Mouse (Mus musculus) liver, embryonic 16.5 days (tissue): ENCODE measurements around the gene N4bp1. TPM values are rescaled to one million over a fixed set of nuclear protein-coding genes. Genes with fewer than 3 reads are reported as not detected.
A peak's percentile ranks its signal among the peaks of the same experiment; 100 is the strongest.

ENCODE experiments used
- ATAC-seq: fragments of 200-750 bp; cut with Nextera tagmentation; 2 replicates; pipeline ENCODE4 v1.8.0; 2017; ENCODE audit warnings: low read depth, mild to moderate bottlenecking, moderate number of reproducible peaks, moderate library complexity
- H3K27ac ChIP-seq: fragments of 300-500 bp; sonication (generic); 2 replicates; pipeline ENCODE4 v1.5.1; 2014; ENCODE audit warnings: mild to moderate bottlenecking, low read length
- H3K27me3 ChIP-seq: fragments of 300-500 bp; sonication (generic); 2 replicates; pipeline ENCODE4 v1.6.1; 2014; ENCODE audit warnings: low read depth, low read length, mixed read lengths; ENCODE audit not compliant: control insufficient read depth, insufficient read depth
- H3K36me3 ChIP-seq: fragments of 300-500 bp; sonication (generic); 2 replicates; pipeline ENCODE4 v1.6.1; 2014; ENCODE audit warnings: mild to moderate bottlenecking; ENCODE audit not compliant: control insufficient read depth, insufficient read depth
- H3K4me1 ChIP-seq: fragments of 300-500 bp; sonication (generic); 2 replicates; pipeline ENCODE4 v1.6.1; 2014; ENCODE audit warnings: low read depth, low read length, mixed read lengths; ENCODE audit not compliant: control insufficient read depth
- H3K4me2 ChIP-seq: fragments of 300-500 bp; sonication (generic); 2 replicates; pipeline ENCODE4 v1.6.1; 2014; ENCODE audit warnings: low read depth, low read length, mixed read lengths
- H3K4me3 ChIP-seq: fragments of 300-500 bp; sonication (generic); 2 replicates; pipeline ENCODE4 v1.5.1; 2014; ENCODE audit warnings: low read depth, mild to moderate bottlenecking, low read length
- H3K9ac ChIP-seq: fragments of 300-500 bp; sonication (generic); 2 replicates; pipeline ENCODE4 v1.6.1; 2014; ENCODE audit warnings: low read depth, low read length
- H3K9me3 ChIP-seq: fragments of 300-500 bp; sonication (generic); replicated peaks from 2 replicates; pipeline ENCODE4 v1.6.1; 2016; ENCODE audit warnings: low read length; ENCODE audit not compliant: control insufficient read depth
- WGBS: fragments of 180-500 bp; shearing (Covaris S2); extraction: QIAGEN DNeasy Blood & Tissue Kit; methylation state at CpG from one replicate; pipeline ENCODE4 v1.1.7; 2014; ENCODE audit not compliant: insufficient replicate concordance; 5-methylcytosine and 5-hydroxymethylcytosine counted together
- polyA plus RNA-seq: library from polyadenylated mRNA; unstranded; fragments of >200 nt; fragmentation: Nextera tagmentation; extraction: Ambion mirVana; gene quantifications from 2 replicates; pipeline ENCODE4 v1.2.1, GENCODE M21; 2015

N4bp1 gene
- polyA plus RNA-seq, 1 experiment from 2014 or later = 2.2 TPM

- Histone ChIP-seq H3K27ac (no peak overlapping the region), H3K9me3 (no peaks in the 10 kb centered on the region), H3K9ac (no peak overlapping the region), H3K4me3 (no peak overlapping the region), H3K36me3 (no peaks in the 10 kb centered on the region), H3K4me2 (no peak overlapping the region), H3K4me1 (peaks cover 13% of the 10 kb centered on the region; the same call in 1 of the 2 replicates), H3K27me3 (no peaks in the 10 kb centered on the region)
- WGBS = 48% methylated on average over 2 of the region's 2 CpGs
- no peak for ATAC-seq
These were observed 56.1 kb downstream of the N4bp1 start for GRCm38 (mm10) chr8:86828925-86829324.

- WGBS = 69% methylated on average over 5 of the region's 5 CpGs
- ATAC-seq = peak; percentile 64
- H3K4me3 ChIP-seq = no peak overlapping the region
- H3K4me1 ChIP-seq = peaks cover 13% of the 10 kb centered on the region; the same call in 1 of the 2 replicates
- no peak overlapping the region for H3K27ac ChIP-seq
- no peaks in the 10 kb centered on the region for H3K36me3 ChIP-seq
- no peak overlapping the region for H3K9ac ChIP-seq
- H3K27me3 ChIP-seq = no peaks in the 10 kb centered on the region
- H3K9me3 ChIP-seq = no peaks in the 10 kb centered on the region
- H3K4me2 ChIP-seq = no peak overlapping the region
These were observed 57.9 kb downstream of the N4bp1 start for GRCm38 (mm10) chr8:86827199-86827598.

GRCm38 (mm10) chr8:86826538-86826937 lies 58.5 kb downstream of the N4bp1 start:
- no peaks in the 10 kb centered on the region for H3K9me3 ChIP-seq
- no peaks in the 10 kb centered on the region for H3K36me3 ChIP-seq
- no peak overlapping the region for H3K4me2 ChIP-seq
- no peak overlapping the region for H3K9ac ChIP-seq
- peak; percentile 59 for ATAC-seq
- peaks cover 13% of the 10 kb centered on the region; the same call in 1 of the 2 replicates for H3K4me1 ChIP-seq
- H3K27ac ChIP-seq = no peak overlapping the region
- no peak overlapping the region for H3K4me3 ChIP-seq
- H3K27me3 ChIP-seq = no peaks in the 10 kb centered on the region

- Histone ChIP-seq H3K4me3 (no peak overlapping the region), H3K36me3 (no peaks in the 10 kb centered on the region), H3K9ac (no peak overlapping the region; the same call in 1 of the 2 replicates), H3K4me2 (no peak overlapping the region), H3K27ac (peak overlapping the region; percentile 45), H3K27me3 (no peaks in the 10 kb centered on the region), H3K4me1 (peaks cover 16% of the 10 kb centered on the region), H3K9me3 (no peaks in the 10 kb centered on the region)
- ATAC-seq = peak; percentile 78
- 57% methylated on average over 9 of the region's 9 CpGs for whole genome bisulfite sequencing
These were observed 59.2 kb downstream of the N4bp1 start for GRCm38 (mm10) chr8:86825674-86826448.

GRCm38 (mm10) chr8:86824735-86825134 lies 60.3 kb downstream of the N4bp1 start:
- Histone ChIP-seq H3K4me2 (no peak overlapping the region), H3K36me3 (no peaks in the 10 kb centered on the region), H3K27ac (no peak overlapping the region), H3K9ac (no peak overlapping the region), H3K27me3 (no peaks in the 10 kb centered on the region), H3K9me3 (no peaks in the 10 kb centered on the region), H3K4me1 (peaks cover 19% of the 10 kb centered on the region), H3K4me3 (no peak overlapping the region)
- no peak for ATAC-seq
- whole genome bisulfite sequencing = 67% methylated on average over 4 of the region's 4 CpGs

GRCm38 (mm10) chr8:86820756-86821201 lies 64.3 kb downstream of the N4bp1 start:
- Histone ChIP-seq H3K4me2 (no peak overlapping the region), H3K4me1 (peaks cover 8% of the 10 kb centered on the region), H3K27ac (no peak overlapping the region), H3K36me3 (no peaks in the 10 kb centered on the region), H3K4me3 (no peak overlapping the region), H3K9me3 (no peaks in the 10 kb centered on the region), H3K27me3 (no peaks in the 10 kb centered on the region), H3K9ac (no peak overlapping the region)
- WGBS = 6% methylated on average over 3 of the region's 3 CpGs
- ATAC-seq = peak; percentile 54; the same call in 1 of the 2 replicates

GRCm38 (mm10) chr8:86820186-86820755 lies 64.8 kb downstream of the N4bp1 start:
- no peak overlapping the region for H3K4me3 ChIP-seq
- H3K4me2 ChIP-seq = no peak overlapping the region
- WGBS = 43% methylated on average over 2 of the region's 2 CpGs
- peaks cover 6% of the 10 kb centered on the region for H3K4me1 ChIP-seq
- H3K9ac ChIP-seq = no peak overlapping the region
- H3K9me3 ChIP-seq = no peaks in the 10 kb centered on the region
- no peaks in the 10 kb centered on the region for H3K27me3 ChIP-seq
- H3K36me3 ChIP-seq = no peaks in the 10 kb centered on the region
- H3K27ac ChIP-seq = no peak overlapping the region
- ATAC-seq = no peak

GRCm38 (mm10) chr8:86819426-86819825 lies 65.6 kb downstream of the N4bp1 start:
- H3K27me3 ChIP-seq = no peaks in the 10 kb centered on the region
- H3K4me1 ChIP-seq = peaks cover 6% of the 10 kb centered on the region
- no peaks in the 10 kb centered on the region for H3K36me3 ChIP-seq
- H3K9ac ChIP-seq = no peak overlapping the region
- H3K27ac ChIP-seq = no peak overlapping the region
- no peak overlapping the region for H3K4me3 ChIP-seq
- H3K4me2 ChIP-seq = no peak overlapping the region
- no peak for ATAC-seq
- WGBS = 50% methylated on average over 6 of the region's 6 CpGs
- no peaks in the 10 kb centered on the region for H3K9me3 ChIP-seq
